Mouse (Mus musculus): ENCODE measurements at regions not wholly inside any gene's neighbourhood (a gene's known extent, or its start where the extent isn't known, plus 50 kb on each side); places are given as distances from the start of the nearest gene placed in this dataset.

DNA sequence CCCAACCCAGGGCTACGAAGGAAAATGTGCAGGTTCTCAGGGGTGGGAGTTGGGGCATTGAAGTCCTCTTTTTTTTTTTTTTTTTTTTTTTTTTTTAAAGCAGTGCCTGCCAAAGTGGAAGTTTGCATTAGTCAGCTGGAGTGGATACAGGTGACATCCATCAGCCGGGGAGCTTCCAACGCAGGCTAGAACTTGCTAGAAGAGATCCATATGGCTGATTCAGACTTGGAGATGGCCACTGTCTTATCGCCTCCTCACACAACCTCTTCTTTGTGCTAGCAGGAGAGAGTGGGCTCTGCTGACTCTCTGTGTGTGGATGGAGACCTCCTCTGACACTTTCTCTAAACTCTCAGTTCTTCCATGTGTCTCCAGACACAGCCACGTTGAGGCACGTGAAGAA, 53.9 kb upstream of the Neurl1b start:
- intact Hi-C loops (cut with DNase I), result no loop called here
- TF ChIP-seq CTCF (IDR thresholded peaks at IDR 0.05), result no peak
- H3K4me3 ChIP-seq, result no peak overlapping the region
- no peak for DNase-seq (ENCODE audit: extremely low spot score in 1 of 2, low spot score in 2 of 2)
- no peak overlapping the region for H3K27ac ChIP-seq

DNA sequence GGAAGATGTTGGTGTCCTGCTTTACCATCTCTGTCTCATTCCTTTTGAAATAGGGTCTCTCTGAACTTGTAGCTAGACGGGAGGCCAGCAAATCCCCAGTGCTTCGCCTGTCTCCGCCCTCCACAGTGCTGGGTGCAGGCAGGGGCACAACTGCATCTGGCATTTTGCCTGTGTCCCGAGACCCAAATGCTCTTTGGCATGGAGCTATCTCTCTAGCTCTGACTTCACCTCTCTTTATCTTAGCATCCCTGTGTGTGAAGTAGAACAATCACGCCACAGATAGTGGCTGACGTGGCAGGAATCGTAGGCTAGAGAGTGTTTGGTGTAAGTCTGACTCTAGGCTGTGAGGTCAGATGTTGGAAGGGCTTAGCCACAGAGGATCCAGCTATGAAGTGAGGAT, 53.2 kb upstream of the Neurl1b start:
- Histone ChIP-seq H3K4me3 (no peak overlapping the region), H3K27ac (no peak overlapping the region)
- DNase-seq (ENCODE audit: extremely low spot score in 1 of 2, low spot score in 2 of 2), result no peak
- intact Hi-C loops (cut with DNase I), result no loop called here
- TF ChIP-seq CTCF (IDR thresholded peaks at IDR 0.05), result no peak

DNA sequence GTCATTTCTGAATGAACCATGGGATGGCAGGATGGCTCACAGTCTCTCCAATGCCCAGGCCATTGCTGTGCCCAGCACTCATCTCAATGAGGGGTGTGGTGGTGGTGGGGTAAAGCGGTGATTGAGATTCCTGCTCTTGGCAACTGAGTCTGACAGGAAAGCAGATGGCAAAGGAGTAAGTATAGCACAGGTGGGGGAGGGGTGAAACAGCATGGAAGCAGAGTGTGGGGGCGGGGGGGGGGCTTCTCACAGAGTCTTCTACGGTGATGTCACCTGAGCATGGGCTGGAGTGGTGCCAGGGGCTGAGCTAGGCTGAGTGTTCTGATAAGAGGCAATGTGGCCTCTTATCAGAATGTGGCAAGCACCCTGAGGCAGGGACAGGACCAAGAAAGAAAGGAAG, 52.6 kb upstream of the Neurl1b start:
- H3K27ac ChIP-seq, result no peak overlapping the region
- DNase-seq (ENCODE audit: extremely low spot score in 1 of 2, low spot score in 2 of 2), result no peak
- TF ChIP-seq CTCF (IDR thresholded peaks at IDR 0.05), result no peak

DNA sequence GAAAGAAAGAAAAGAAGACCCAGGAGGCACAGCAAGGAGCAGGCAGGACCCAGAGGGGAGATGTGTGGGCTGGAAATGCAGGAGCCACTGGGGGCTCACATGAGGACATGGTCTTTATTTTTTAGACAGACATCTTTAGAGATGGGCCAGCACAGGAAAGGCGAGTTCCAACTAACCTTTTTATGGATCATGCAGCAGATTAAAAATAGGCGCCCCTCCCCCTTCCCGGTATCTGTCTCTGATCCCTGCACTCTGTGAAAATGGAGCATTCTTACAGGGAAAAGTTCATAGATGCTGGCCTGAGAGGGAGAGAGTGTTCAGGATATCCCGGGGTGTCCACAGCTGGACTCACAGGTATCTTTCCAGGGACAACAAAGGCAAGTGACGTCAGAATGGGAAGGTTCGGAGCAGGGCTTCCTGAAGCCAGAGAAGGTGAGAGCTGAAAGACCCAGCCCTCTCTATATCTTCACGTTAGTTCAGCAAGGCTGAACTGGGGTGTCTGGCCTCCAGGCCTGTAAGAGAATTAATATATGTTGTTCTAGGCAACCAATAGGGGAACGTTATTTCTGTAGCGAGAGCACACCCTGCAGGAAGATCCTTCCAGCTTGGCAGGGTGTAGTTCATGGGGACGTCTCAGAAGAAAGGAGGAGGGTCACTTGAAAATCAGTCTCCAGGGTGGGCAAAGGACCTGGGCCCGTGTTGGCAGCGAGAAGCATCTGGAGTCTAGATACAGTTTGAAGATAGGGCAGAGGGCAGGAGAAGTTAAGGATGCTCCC, 51.9 kb upstream of the Neurl1b start:
- intact Hi-C loops (cut with DNase I), result no loop called here
- TF ChIP-seq CTCF (IDR thresholded peaks at IDR 0.05), result no peak; the same call in 1 of the 2 replicates
- no peak overlapping the region for H3K27ac ChIP-seq

More for the DNA sequence above, 52.6 kb upstream of the Neurl1b start:
- H3K4me3 ChIP-seq, result no peak overlapping the region
- intact Hi-C loops (cut with DNase I), result no loop called here

DNA sequence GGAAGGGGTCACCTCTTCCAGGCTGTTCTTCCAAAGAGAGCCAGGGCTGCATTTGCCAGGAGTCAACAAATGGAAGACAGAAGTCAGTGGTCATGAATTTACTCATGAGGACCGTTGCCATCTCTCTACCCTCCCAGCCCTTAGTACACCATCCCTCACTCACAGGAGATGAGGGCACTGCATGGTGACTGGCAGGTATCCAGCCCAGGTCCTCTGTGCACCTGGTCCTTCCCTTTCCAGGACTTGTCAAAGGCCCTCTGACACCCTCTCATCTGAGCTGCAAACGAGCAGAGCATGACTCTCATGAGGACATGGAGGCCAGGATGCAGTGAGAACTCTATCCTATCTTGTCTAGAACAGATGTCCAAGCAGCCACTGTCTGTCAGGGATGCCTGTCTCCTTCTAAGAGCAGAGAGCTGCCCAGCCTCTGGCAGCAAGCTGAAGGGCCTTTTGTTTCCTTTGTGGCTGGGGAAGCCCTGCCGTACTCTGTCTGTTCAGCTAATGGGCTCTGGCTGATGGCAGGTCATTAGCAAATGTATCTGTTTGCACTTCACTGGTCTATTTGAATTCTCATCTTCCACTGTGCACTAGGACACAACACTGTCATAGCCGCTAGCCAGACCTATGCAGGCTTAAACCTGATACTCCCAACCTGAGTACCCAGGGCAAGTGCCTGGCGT, 50.6 kb upstream of the Neurl1b start:
- Histone ChIP-seq H3K27ac (no peak overlapping the region), H3K4me3 (no peak overlapping the region)
- no peak for DNase-seq (ENCODE audit: extremely low spot score in 1 of 2, low spot score in 2 of 2)
- TF ChIP-seq CTCF (IDR thresholded peaks at IDR 0.05), result no peak
- intact Hi-C loops (cut with DNase I), result no loop called here

More for the DNA sequence above, 51.9 kb upstream of the Neurl1b start:
- DNase-seq (ENCODE audit: extremely low spot score in 1 of 2, low spot score in 2 of 2), result no peak
- H3K4me3 ChIP-seq, result no peak overlapping the region
